Mouse (Mus musculus) intestine, postnatal 0 days (tissue): ENCODE measurements at regions not wholly inside any gene's neighbourhood (a gene's known extent, or its start where the extent isn't known, plus 50 kb on each side); places are given as distances from the start of the nearest gene placed in this dataset.

Source experiments
- ATAC-seq: fragments of 200-750 bp; cut with Nextera tagmentation; 2 replicates; pipeline ENCODE4 v1.8.0; 2017; ENCODE audit warnings: mild to moderate bottlenecking, moderate TSS enrichment, moderate library complexity
- H3K27ac ChIP-seq: fragments of 300-500 bp; sonication (generic); 2 replicates; pipeline ENCODE4 v1.5.1; 2014; ENCODE audit warnings: mild to moderate bottlenecking, low read depth, low read length, moderate library complexity
- H3K27me3 ChIP-seq: fragments of 300-500 bp; sonication (generic); replicated peaks from 2 replicates; pipeline ENCODE4 v1.6.1; 2014; ENCODE audit warnings: low read length, mixed read lengths; ENCODE audit not compliant: control insufficient read depth, insufficient read depth
- H3K36me3 ChIP-seq: fragments of 300-500 bp; sonication (generic); 2 replicates; pipeline ENCODE4 v1.6.1; 2014; ENCODE audit warnings: mild to moderate bottlenecking, moderate library complexity; ENCODE audit not compliant: control insufficient read depth, insufficient read depth
- H3K4me1 ChIP-seq: fragments of 300-500 bp; sonication (generic); replicated peaks from 2 replicates; pipeline ENCODE4 v1.6.1; 2014; ENCODE audit warnings: antibody characterized with exemption, low read length, mixed read lengths; ENCODE audit not compliant: control insufficient read depth, insufficient read depth
- H3K4me2 ChIP-seq: fragments of 300-500 bp; sonication (generic); replicated peaks from 2 replicates; pipeline ENCODE4 v1.6.1; 2014; ENCODE audit warnings: low read depth, mild to moderate bottlenecking, moderate library complexity
- H3K4me3 ChIP-seq: fragments of 300-500 bp; sonication (generic); 2 replicates; pipeline ENCODE4 v1.5.1; 2014; ENCODE audit warnings: low read depth, low read length
- H3K9ac ChIP-seq: fragments of 300-500 bp; sonication (generic); 2 replicates; pipeline ENCODE4 v1.6.1; 2014; ENCODE audit warnings: mild to moderate bottlenecking, low read depth, low read length
- H3K9me3 ChIP-seq: fragments of 300-500 bp; sonication (generic); 2 replicates; pipeline ENCODE4 v1.6.1; 2016; ENCODE audit warnings: mixed run types; ENCODE audit not compliant: control insufficient read depth
- CTCF ChIP-seq: sonication (generic); IDR thresholded peaks from 2 replicates; pipeline ENCODE4 v1.5.1; 2016; ENCODE audit warnings: low read depth, mild to moderate bottlenecking, control low read depth, antibody characterized with exemption, moderate library complexity
- WGBS: fragments of 180-500 bp; shearing (Covaris S2); extraction: QIAGEN DNeasy Blood & Tissue Kit; methylation state at CpG from one replicate; pipeline ENCODE4 v1.1.7; 2014; 5-methylcytosine and 5-hydroxymethylcytosine counted together

GRCm38 (mm10) chr12:73413439-73414196, 127.0 kb downstream of the Slc38a6 start:
- H3K9me3 ChIP-seq, result no peaks in the 10 kb centered on the region
- H3K27me3 ChIP-seq, result no peaks in the 10 kb centered on the region
- no peaks in the 10 kb centered on the region for H3K4me1 ChIP-seq
- no peaks in the 10 kb centered on the region for H3K36me3 ChIP-seq
- H3K27ac ChIP-seq, result no peak overlapping the region
- H3K4me3 ChIP-seq, result no peak overlapping the region
- H3K9ac ChIP-seq, result no peak overlapping the region
- ATAC-seq, result no peak
- no peak overlapping the region for H3K4me2 ChIP-seq
- TF ChIP-seq CTCF, result no peak
- 60% methylated on average over 15 of the region's 15 CpGs for whole genome bisulfite sequencing

DNA sequence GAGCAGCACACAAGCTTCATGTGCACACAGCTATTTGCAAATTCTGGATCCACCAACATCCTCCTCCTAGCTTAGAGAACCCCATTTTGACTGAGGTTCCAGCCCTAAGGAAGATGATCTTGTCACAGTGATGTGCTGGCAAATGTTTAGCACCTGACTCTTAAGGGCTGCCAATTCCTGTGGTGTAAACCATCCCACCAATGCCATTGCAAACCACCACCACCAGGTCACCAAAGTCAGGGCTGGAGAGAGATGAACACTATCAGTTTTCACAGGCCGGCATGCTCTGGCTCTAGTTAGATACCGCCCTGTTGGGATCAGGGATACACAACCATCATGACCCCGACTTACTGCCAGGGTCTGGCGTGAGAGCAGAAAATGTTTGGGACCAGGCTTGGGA, 125.9 kb downstream of the Slc38a6 start:
- Histone ChIP-seq H3K4me3 (no peak overlapping the region), H3K4me2 (no peak overlapping the region), H3K27me3 (no peaks in the 10 kb centered on the region), H3K36me3 (no peaks in the 10 kb centered on the region), H3K9me3 (no peaks in the 10 kb centered on the region), H3K9ac (no peak overlapping the region), H3K27ac (no peak overlapping the region), H3K4me1 (no peaks in the 10 kb centered on the region)
- TF ChIP-seq CTCF, result no peak
- 81% methylated on average over 4 of the region's 4 CpGs for WGBS
- no peak for ATAC-seq

GRCm38 (mm10) chr12:73410924-73411323, 124.3 kb downstream of the Slc38a6 start:
- Histone ChIP-seq H3K9me3 (no peaks in the 10 kb centered on the region), H3K4me3 (no peak overlapping the region), H3K9ac (no peak overlapping the region), H3K27ac (no peak overlapping the region), H3K4me1 (no peaks in the 10 kb centered on the region), H3K36me3 (no peaks in the 10 kb centered on the region), H3K4me2 (no peak overlapping the region), H3K27me3 (no peaks in the 10 kb centered on the region)
- no peak for TF ChIP-seq CTCF
- ATAC-seq, result no peak
- 62% methylated on average over 7 of the region's 7 CpGs for WGBS

GRCm38 (mm10) chr12:73409481-73410085, 123.0 kb downstream of the Slc38a6 start:
- ATAC-seq, result no peak
- Histone ChIP-seq H3K4me1 (no peaks in the 10 kb centered on the region), H3K36me3 (no peaks in the 10 kb centered on the region), H3K9me3 (no peaks in the 10 kb centered on the region), H3K27ac (no peak overlapping the region), H3K9ac (no peak overlapping the region), H3K4me3 (no peak overlapping the region), H3K27me3 (no peaks in the 10 kb centered on the region), H3K4me2 (no peak overlapping the region)
- no peak for TF ChIP-seq CTCF
- 77% methylated on average over 4 of the region's 4 CpGs for WGBS

- no peak for TF ChIP-seq CTCF
- no peaks in the 10 kb centered on the region; the same call in 1 of the 2 replicates for H3K4me1 ChIP-seq
- no peaks in the 10 kb centered on the region for H3K9me3 ChIP-seq
- H3K4me2 ChIP-seq, result no peak overlapping the region
- no peaks in the 10 kb centered on the region for H3K27me3 ChIP-seq
- H3K9ac ChIP-seq, result no peak overlapping the region
- ATAC-seq, result no peak
- no peak overlapping the region for H3K4me3 ChIP-seq
- H3K36me3 ChIP-seq, result no peaks in the 10 kb centered on the region
- 79% methylated on average over 7 of the region's 7 CpGs for WGBS
- no peak overlapping the region for H3K27ac ChIP-seq
These were observed 122.0 kb downstream of the Slc38a6 start for GRCm38 (mm10) chr12:73408614-73409013.

DNA sequence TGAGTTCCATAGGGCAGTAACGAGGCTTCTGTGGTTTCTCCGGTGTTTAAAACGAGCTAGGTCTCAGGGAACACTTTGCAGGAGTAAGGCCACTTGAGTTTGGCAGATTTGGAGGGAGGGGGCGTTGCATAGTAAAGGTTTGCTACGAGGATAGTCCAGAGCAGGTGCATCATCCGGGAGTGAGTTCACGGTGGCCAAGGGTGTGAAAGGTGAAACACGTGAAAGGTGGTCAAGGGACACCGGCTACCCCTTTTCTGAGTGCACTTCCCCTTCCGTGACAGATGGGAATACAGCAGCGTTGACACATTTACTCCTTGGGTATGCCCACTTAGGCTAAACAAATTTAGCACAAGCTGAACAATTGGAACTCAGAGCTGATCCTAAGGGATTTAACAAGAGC, 121.6 kb downstream of the Slc38a6 start:
- no peak overlapping the region for H3K4me3 ChIP-seq
- 80% methylated on average over 11 of the region's 11 CpGs for WGBS
- no peak overlapping the region for H3K9ac ChIP-seq
- H3K4me2 ChIP-seq, result no peak overlapping the region
- H3K27ac ChIP-seq, result no peak overlapping the region
- no peaks in the 10 kb centered on the region; the same call in 1 of the 2 replicates for H3K4me1 ChIP-seq
- H3K9me3 ChIP-seq, result no peaks in the 10 kb centered on the region
- H3K27me3 ChIP-seq, result no peaks in the 10 kb centered on the region
- no peaks in the 10 kb centered on the region for H3K36me3 ChIP-seq
- TF ChIP-seq CTCF, result no peak
- no peak for ATAC-seq
